Mouse (Mus musculus) adrenal gland, postnatal 36 days (tissue): ENCODE results near the gene Rdh8. TPM values are rescaled to one million over a fixed set of nuclear protein-coding genes. Genes with fewer than 3 reads are reported as not detected.

Source experiments
- DNase-seq, 2 experiments: peaks; one replicate each; pipeline ENCODE4 v3.0.0; 2021; ENCODE audit warnings: mixed read lengths in 1 of 2
- total RNA-seq, 2 experiments: library from RNA; stranded (reverse); gene quantifications; 2 replicates each; pipeline ENCODE4 v1.2.3; 2021

Gene Rdh8
- total RNA-seq, 2 experiments from 2014 or later, result not detected

- no peak for DNase-seq
These were observed 19.1 kb downstream of the Rdh8 start for GRCm38 (mm10) chr9:20837184-20837947.

- DNase-seq, result no peak
These were observed 20.6 kb downstream of the Rdh8 start for GRCm38 (mm10) chr9:20838931-20839330.

GRCm38 (mm10) chr9:20842211-20842610 lies 23.9 kb downstream of the Rdh8 start:
- DNase-seq, result no peak

DNA sequence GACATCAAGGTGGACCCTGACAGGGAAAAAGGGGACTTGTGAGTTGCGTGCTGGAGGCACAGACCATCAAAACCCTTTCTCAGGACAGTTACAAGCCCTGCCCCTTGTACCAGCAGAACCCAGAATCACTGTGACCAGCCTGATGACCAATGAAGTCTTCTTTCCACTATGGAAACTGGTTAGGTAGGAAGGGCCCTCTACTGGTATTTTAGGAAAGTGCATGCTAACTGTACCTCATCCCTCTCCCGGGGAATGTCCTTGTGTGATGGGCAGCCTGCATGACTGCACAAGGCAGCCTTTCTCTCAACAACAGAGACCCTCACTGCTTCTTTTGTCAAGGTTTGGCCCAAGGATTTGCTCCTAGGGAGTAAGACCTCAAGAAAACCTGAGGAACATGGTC lies 24.4 kb downstream of the Rdh8 start:
- peak in 1 of 2 experiments; percentile 50 for DNase-seq

GRCm38 (mm10) chr9:20850179-20850578 lies 31.9 kb downstream of the Rdh8 start:
- no peak for DNase-seq

- DNase-seq, result peak; percentile 58 to 59
These were observed 38.8 kb downstream of the Rdh8 start for GRCm38 (mm10) chr9:20857131-20857530.

- DNase-seq, result no peak
These were observed 41.6 kb downstream of the Rdh8 start for GRCm38 (mm10) chr9:20859926-20860325.

DNA sequence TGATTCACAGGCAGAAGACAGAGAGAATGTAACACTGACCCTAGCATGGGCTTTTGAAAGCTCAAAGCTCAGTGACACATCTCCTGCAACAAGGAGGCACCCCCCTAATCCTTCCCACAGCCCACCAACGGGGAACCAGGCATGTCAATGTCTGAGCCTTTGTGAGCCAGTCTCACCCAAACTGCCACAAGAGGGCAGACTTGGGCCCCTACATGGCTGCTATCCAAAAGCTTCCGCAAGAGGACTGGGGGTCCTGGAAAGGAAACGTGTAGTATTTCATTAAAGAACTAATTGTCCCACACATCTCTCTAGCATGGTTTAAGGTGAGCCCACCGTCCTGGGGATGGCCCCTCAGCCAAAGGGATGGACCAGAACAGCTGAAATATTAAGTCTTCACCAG lies 43.5 kb downstream of the Rdh8 start:
- peak in 1 of 2 experiments; percentile 61 for DNase-seq

GRCm38 (mm10) chr9:20862225-20862624 lies 43.9 kb downstream of the Rdh8 start:
- no peak for DNase-seq

GRCm38 (mm10) chr9:20866879-20867278 lies 48.6 kb downstream of the Rdh8 start:
- DNase-seq, result no peak

- DNase-seq, result peak; percentile 73 to 83
These were observed 50.2 kb downstream of the Rdh8 start, which contains the start of gene A230050P20Rik for GRCm38 (mm10) chr9:20868448-20869001. Gene A230050P20Rik (plus strand): TSS chr9:20868642.

GRCm38 (mm10) chr9:20869246-20869645 lies 50.9 kb downstream of the Rdh8 start:
- DNase-seq, result peak; percentile 40 to 61

GRCm38 (mm10) chr9:20870211-20871173 lies 52.2 kb downstream of the Rdh8 start:
- no peak for DNase-seq

- no peak for DNase-seq
These were observed 54.7 kb downstream of the Rdh8 start for GRCm38 (mm10) chr9:20872991-20873390.

- no peak for DNase-seq
These were observed 55.2 kb downstream of the Rdh8 start for GRCm38 (mm10) chr9:20873521-20873920.

DNA sequence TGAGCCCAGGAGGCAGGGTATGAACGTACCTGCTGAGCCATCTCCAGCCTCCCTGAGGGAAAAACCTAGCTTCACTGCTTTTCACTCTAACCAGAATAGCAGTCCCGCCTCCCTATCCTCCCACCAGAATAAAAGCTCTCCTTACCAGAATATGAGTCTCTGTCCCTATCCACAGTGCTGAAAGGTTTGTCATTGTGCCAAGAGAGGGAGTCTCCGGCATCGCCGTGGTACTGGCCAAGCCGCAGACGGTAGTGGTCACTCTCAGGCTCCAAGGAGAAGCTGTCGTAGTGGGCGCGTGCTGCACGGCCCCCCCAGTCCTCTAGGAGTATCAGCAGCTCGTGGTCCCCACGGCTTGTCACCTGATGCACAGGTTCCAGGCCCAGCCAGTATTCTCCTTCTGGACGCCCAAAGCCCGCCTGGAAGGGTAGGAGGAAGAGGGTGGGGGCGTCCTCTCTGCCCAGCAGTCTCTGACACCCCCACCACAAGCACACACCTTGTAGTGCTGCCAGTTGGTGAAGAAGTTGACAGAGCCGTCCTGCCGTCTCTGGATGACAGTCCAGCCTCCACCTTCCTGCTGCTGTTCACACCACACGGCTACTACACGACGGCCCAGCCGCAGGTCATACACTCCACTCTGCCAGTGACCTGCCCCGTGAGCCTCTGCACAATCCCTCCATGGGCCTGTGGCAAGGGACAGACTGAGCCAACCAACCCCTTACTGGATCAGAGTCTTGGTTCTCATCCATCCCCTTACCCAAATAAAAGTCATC lies 56.9 kb downstream of the Rdh8 start:
- DNase-seq, result no peak

Other genes starting within 250 kb of the Rdh8 start
- gene Zfp846, start 237.2 kb upstream of the Rdh8 start, total RNA-seq, result 1 to 10 TPM; 7.1 to 7.4 TPM
- gene Ubl5, start 175.6 kb upstream of the Rdh8 start, total RNA-seq, result 100 to 1,000 TPM; 354 to 362 TPM
- 10 to 100 TPM; 14.7 to 16.5 TPM for gene Fbxl12, start 173.7 kb upstream of the Rdh8 start, total RNA-seq
- 10 to 100 TPM; 24.5 to 27.8 TPM for gene Pin1, start 166.4 kb upstream of the Rdh8 start, total RNA-seq
- under 1 TPM; 0.79 TPM for gene Olfm2, start 72.2 kb upstream of the Rdh8 start, total RNA-seq
- 100 to 1,000 TPM; 187 to 205 TPM for gene Col5a3, start 3.4 kb upstream of the Rdh8 start, total RNA-seq
- 10 to 100 TPM; 19.1 to 20.4 TPM for gene A230050P20Rik, start 50.1 kb downstream of the Rdh8 start, total RNA-seq
- gene Angptl6, start 61.2 kb downstream of the Rdh8 start, total RNA-seq, result 1 to 10 TPM; 3.2 to 3.5 TPM
- 10 to 100 TPM; 26.6 to 45.4 TPM for gene Ppan, start 69.7 kb downstream of the Rdh8 start, total RNA-seq
- 100 to 1,000 TPM; 154 to 178 TPM for gene Eif3g, start 80.1 kb downstream of the Rdh8 start, total RNA-seq
- gene Dnmt1, start 141.4 kb downstream of the Rdh8 start, total RNA-seq, result 10 to 100 TPM; 42.9 to 59.7 TPM
- 10 to 100 TPM; 16.5 to 19.2 TPM for gene S1pr2, start 158.3 kb downstream of the Rdh8 start, total RNA-seq
- gene Mrpl4, start 184.2 kb downstream of the Rdh8 start, total RNA-seq, result 100 to 1,000 TPM; 122 to 130 TPM
- 10 to 100 TPM; 10.7 to 14.8 TPM for gene Icam1, start 197.5 kb downstream of the Rdh8 start, total RNA-seq
- 1 to 10 TPM; 1.9 to 2.8 TPM for gene Icam4, start 210.9 kb downstream of the Rdh8 start, total RNA-seq
- under 1 TPM; 0.10 to 0.20 TPM for gene Icam5, start 213.6 kb downstream of the Rdh8 start, total RNA-seq
- gene Zglp1, start 248.6 kb downstream of the Rdh8 start, total RNA-seq, result not detected